Mouse (Mus musculus) ES-E14 (cell line): ENCODE data around the gene Gabrb3. TPM values are rescaled to one million over a fixed set of nuclear protein-coding genes. Genes with fewer than 3 reads are reported as not detected.

Experiments
- DNase-seq: peaks from one replicate; pipeline ENCODE4 v3.0.0-alpha.2; 2013; ENCODE audit warnings: low read depth, low spot score
- H3K27ac ChIP-seq: 2 replicates; pipeline ENCODE4 v1.5.1; 2012; ENCODE audit warnings: low read depth, mild to moderate bottlenecking, low read length, moderate library complexity, mixed read lengths; ENCODE audit not compliant: poor library complexity, insufficient read depth, severe bottlenecking
- H3K36me3 ChIP-seq: 2 replicates; pipeline ENCODE4 v1.6.1; 2012; ENCODE audit warnings: mild to moderate bottlenecking, low read length, moderate library complexity, mixed read lengths; ENCODE audit not compliant: control insufficient read depth, poor library complexity, insufficient read depth, severe bottlenecking
- H3K4me1 ChIP-seq, 2 experiments: fragments of 150-350 bp in 1 of 2; sonication (generic) in 1 of 2; 2 replicates each; pipeline ENCODE4 v1.6.1; 2012; ENCODE audit warnings: low read length in 2 of 2, mild to moderate bottlenecking in 1 of 2, mixed read lengths in 1 of 2; ENCODE audit not compliant: control insufficient read depth in 2 of 2, insufficient read depth in 2 of 2, poor library complexity in 1 of 2
- H3K4me3 ChIP-seq, 2 experiments: fragments of 150-350 bp in 1 of 2; sonication (generic) in 1 of 2; 2 replicates each; pipeline ENCODE4 v1.5.1; 2012; ENCODE audit warnings: low read length in 2 of 2, low read depth in 1 of 2, mild to moderate bottlenecking in 1 of 2, mixed read lengths in 1 of 2; ENCODE audit not compliant: insufficient read depth in 1 of 2, poor library complexity in 1 of 2, severe bottlenecking in 1 of 2
- H3K9ac ChIP-seq: 2 replicates; pipeline ENCODE4 v1.6.1; 2012; ENCODE audit warnings: low read depth, mild to moderate bottlenecking, low read length, mixed read lengths; ENCODE audit not compliant: poor library complexity, insufficient read depth, severe bottlenecking
- H3K9me3 ChIP-seq: fragments of 150-350 bp; sonication (generic); 2 replicates; pipeline ENCODE4 v1.6.1; 2012; ENCODE audit warnings: low read depth, mild to moderate bottlenecking, low read length; ENCODE audit not compliant: control insufficient read depth, insufficient read depth
- CHD2 ChIP-seq: IDR thresholded peaks from 2 replicates; pipeline ENCODE4 v1.6.1; 2014; ENCODE audit warnings: mild to moderate bottlenecking, low read depth, low read length, inconsistent platforms
- HCFC1 ChIP-seq: IDR thresholded peaks from 2 replicates; pipeline ENCODE4 v1.6.1; 2012; ENCODE audit warnings: low read length, inconsistent platforms, borderline replicate concordance; ENCODE audit not compliant: insufficient read depth
- MAFK ChIP-seq: IDR thresholded peaks from 2 replicates; pipeline ENCODE4 v1.6.1; 2014; ENCODE audit warnings: mild to moderate bottlenecking, low read depth, low read length, inconsistent platforms; ENCODE audit not compliant: insufficient read depth
- ZC3H11A ChIP-seq: IDR thresholded peaks from 2 replicates; pipeline ENCODE4 v1.6.1; 2012; ENCODE audit warnings: low read depth, mild to moderate bottlenecking, inconsistent platforms, low read length, borderline replicate concordance
- ZNF384 ChIP-seq: IDR thresholded peaks from 2 replicates; pipeline ENCODE4 v1.6.1; 2012; ENCODE audit warnings: low read depth, low read length, inconsistent platforms
- in situ Hi-C, 2 experiments: fragments of 600-800 bp; cut with MboI; formaldehyde crosslinking; loops; one replicate each; pipeline ENCODE4 v1.15.1; 2025; ENCODE audit warnings: low sequenced_read_pairs in 2 of 2, inconsistent platforms in 1 of 2; ENCODE audit not compliant: unreplicated experiment in 2 of 2
- total RNA-seq: library from RNA; depleted of rRNA; stranded (reverse); fragments of 300-350 nt; gene quantifications from 2 replicates; pipeline ENCODE4 v1.2.3, GENCODE M21; 2012

The Gabrb3 gene
- total RNA-seq, 1 experiment: 4.9 TPM

DNA sequence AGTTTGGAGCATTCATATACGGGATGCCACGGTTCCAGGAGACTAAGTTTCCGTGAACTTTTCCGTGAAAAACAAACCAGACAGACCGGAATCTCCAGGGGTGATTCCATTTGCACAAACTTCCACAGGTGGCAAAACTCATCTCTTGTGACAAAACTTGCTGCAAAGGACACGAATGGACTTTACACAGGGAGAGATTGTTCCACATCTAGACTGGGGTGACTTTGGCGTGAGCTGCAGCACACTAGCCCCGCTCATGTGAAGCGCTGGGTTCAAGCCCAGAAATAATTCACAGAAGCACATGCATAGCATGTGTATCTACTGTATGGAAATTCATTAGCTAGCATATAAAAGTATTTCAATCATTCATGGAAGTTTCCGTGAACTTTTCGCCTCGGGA lies 144.9 kb downstream of the Gabrb3 start:
- no peak overlapping the region for H3K4me3 ChIP-seq
- no peak for DNase-seq
- no peaks in the 10 kb centered on the region for H3K9me3 ChIP-seq
- in situ Hi-C loops: no loop called here
- H3K27ac ChIP-seq: no peak overlapping the region
- H3K4me1 ChIP-seq: no peaks in the 10 kb centered on the region
- H3K9ac ChIP-seq: no peak overlapping the region
- H3K36me3 ChIP-seq: no peaks in the 10 kb centered on the region
- no peak for TF ChIP-seq ZNF384
- TF ChIP-seq MAFK: no peak
- no peak for TF ChIP-seq CHD2
- no peak for TF ChIP-seq HCFC1
- no peak for TF ChIP-seq ZC3H11A

DNA sequence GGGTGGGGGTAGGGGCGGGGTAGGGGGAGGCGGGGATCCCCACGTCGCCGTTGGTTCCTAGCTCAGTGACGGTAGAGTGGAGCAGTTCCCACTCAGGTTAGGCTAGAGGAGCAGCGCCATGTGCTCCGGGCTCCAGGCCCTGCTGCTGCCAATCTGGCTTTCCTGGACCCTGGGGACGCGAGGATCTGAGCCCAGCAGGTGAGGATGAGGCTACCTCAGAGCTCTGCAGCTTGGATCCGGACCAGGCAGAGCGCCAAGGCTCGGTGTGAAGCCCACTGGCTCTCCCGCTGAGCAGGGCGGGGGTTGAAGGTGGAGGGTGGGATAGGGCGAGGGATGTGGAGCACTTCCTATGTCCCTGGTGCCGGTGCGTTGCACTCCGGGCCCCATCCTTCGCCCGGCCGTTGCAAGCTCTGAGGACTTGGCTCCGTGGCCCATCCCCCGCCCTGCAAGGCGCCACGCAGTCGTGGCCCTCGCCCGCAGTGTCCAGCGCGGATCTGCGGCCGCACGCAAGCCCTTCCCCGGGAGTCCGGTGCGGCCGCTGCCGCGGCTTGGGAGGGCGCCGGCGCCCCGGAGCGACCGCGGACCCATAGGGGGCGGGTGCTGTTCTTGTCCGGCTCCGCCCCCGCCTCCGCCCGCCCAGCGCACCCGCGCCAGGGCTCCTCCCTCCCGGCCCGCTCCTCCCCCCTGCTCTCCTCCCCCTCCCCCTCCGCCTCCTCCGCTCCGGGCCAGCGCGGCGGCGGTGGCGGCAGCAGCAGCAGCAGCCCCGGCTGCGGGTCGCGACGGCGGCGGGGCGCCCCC lies 171.2 kb downstream of the Gabrb3 start:
- no peaks in the 10 kb centered on the region for H3K9me3 ChIP-seq
- no peak overlapping the region for H3K27ac ChIP-seq
- DNase-seq: peak; percentile 51
- H3K4me1 ChIP-seq: peaks cover 0 to 2% of the 10 kb centered on the region in 2 experiments; a peak in 1 of 4 replicates
- no peaks in the 10 kb centered on the region for H3K36me3 ChIP-seq
- no peak for TF ChIP-seq ZC3H11A
- TF ChIP-seq MAFK: no peak
- no peak for TF ChIP-seq HCFC1
- no peak for TF ChIP-seq ZNF384
- TF ChIP-seq CHD2: no peak
- in situ Hi-C loops: no loop called here
- H3K9ac ChIP-seq: peak overlapping the region; percentile 82
- H3K4me3 ChIP-seq: peak overlapping the region; percentile 84 to 91

DNA sequence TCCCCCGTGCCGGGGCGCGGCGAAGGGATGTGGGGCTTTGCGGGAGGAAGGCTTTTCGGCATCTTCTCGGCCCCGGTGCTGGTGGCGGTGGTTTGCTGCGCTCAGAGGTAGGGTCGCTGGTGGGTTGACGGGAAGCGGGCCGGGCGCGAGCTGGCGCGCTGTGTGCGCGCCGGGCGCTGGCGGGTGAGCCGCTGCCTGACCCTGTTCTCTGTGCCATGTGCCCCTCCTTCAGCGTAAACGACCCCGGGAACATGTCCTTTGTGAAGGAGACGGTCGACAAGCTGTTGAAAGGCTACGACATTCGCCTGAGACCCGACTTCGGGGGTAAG lies 171.7 kb downstream of the Gabrb3 start:
- in situ Hi-C loops: no loop called here
- peak; percentile 7 for DNase-seq
- Histone ChIP-seq H3K9me3 (no peaks in the 10 kb centered on the region), H3K36me3 (no peaks in the 10 kb centered on the region), H3K9ac (peak overlapping the region; percentile 82), H3K4me3 (peak overlapping the region; percentile 84 to 91), H3K27ac (no peak overlapping the region), H3K4me1 (peaks cover 0 to 2% of the 10 kb centered on the region in 2 experiments; a peak in 1 of 4 replicates)
- TF ChIP-seq ZNF384 (no peak), MAFK (no peak), CHD2 (no peak), HCFC1 (no peak), ZC3H11A (no peak)

DNA sequence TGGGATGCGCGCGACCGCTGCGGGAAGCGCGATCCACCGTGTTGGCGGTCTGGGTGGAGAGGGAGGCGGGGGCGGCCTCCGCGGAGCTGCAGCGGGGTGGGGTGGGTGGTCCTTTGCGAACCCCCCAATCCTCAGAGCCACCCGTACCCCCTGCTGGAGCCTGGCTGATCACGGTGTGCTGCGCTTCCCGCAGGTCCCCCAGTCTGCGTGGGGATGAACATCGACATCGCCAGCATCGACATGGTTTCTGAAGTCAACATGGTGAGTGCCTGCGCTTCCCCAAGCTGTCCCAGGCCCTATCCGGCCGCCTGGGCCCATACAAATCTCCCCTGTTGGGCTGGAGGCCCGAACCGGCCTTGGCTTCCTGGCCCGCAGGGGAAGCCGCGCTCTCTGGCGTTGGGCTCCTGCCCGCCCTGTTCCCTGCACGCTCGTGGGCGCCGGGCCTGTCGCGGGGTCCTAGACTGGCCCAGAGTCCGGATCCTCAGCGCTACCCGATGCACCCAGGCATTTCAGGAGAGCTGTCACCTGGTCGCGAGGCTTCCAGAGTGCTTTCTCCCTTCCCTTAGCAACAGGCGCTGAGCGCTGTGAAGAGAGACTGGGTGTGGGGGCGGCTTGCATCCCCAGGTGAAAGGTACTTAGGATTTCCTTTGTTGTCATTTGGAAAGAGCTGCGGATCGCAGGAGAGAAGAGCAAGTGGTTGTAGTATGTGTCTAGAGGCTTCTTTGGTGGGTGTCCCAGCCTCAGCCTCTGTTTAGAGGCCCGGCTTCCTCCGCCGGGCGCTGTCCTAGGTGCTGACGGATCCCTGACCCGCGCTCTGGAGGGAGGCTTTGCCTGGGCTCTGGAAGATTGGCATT lies 172.3 kb downstream of the Gabrb3 start:
- Histone ChIP-seq H3K9me3 (no peaks in the 10 kb centered on the region), H3K36me3 (no peaks in the 10 kb centered on the region), H3K9ac (peak overlapping the region; percentile 82), H3K27ac (no peak overlapping the region), H3K4me1 (peaks cover 0 to 2% of the 10 kb centered on the region in 2 experiments; a peak in 1 of 4 replicates), H3K4me3 (peak overlapping the region; percentile 84 to 91)
- no peak for TF ChIP-seq ZNF384
- TF ChIP-seq HCFC1: 0 out of 2 replicates have a peak, but pooled peaks have one; percentile 35
- in situ Hi-C loops: no loop called here
- DNase-seq: peak; percentile 50
